Mouse (Mus musculus) bone marrow, adult 2 months (tissue): ENCODE data around the gene Htra2.

Experiments used
- CTCF ChIP-seq: fragments of 200-500 bp; IDR thresholded peaks from 2 replicates; pipeline ENCODE4 v1.5.1; 2011; ENCODE audit warnings: low read length, control low read depth; ENCODE audit not compliant: control insufficient read depth, insufficient read depth
- POLR2A ChIP-seq: fragments of 200-500 bp; IDR thresholded peaks from 2 replicates; pipeline ENCODE4 v1.6.1; 2011; ENCODE audit warnings: low read depth, mild to moderate bottlenecking, control low read depth, low read length, borderline replicate concordance; ENCODE audit not compliant: control insufficient read depth

DNA sequence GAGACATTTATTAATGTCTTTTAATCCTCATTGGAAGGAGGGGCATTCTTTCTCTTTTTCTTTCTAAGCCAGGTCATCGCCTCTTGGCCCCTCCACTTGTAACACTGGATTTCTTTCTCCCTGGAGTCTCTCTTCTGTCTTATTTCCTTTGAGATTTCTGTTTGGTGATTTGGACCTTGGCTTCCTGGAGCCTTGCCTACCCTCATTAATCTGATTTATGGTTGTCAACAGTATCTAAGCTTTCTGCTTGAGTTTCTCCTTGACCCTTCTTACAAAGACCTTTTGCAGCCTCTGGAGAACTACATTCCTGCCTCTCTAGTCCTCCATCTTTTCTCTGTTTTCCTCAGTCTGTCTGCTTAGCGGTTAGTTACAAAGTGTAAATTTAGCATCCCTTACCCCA, 43.3 kb upstream of the Htra2 start:
- TF ChIP-seq POLR2A (no peak), CTCF (no peak)
